Mouse (Mus musculus): Measurements from ENCODE around the gene Chn1. TPM values are rescaled to one million over a fixed set of nuclear protein-coding genes. Genes with fewer than 3 reads are reported as not detected.

The Chn1 gene
- polyA plus RNA-seq, 1 experiment = 20.0 TPM

DNA sequence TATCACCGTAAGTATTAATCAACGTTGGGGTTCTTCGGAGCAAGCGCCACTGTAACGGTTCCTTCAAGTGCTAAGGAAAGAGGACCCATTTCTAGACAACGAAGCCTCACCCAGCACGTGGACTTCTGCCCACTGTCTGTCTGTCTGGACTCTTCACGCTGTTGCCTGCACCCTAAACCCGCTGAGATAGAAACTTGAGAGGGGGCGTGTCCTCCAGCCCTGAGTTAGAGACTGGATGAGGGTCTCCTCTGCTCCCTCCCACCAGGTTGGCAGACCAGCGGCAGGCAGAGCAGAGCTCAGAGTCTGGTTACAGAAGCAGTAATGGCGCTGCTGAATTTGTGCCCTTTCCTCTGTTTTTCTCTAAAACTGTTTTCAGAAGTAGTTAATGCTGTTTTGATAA lies 185.0 kb downstream of the Chn1 start:
- no peaks in the 10 kb centered on the region for H3K79me3 ChIP-seq (ENCODE audit: low read depth)
- no peak overlapping the region for H3ac ChIP-seq (ENCODE audit: control insufficient read depth, insufficient read length, low read depth)
- no peaks in the 10 kb centered on the region for H3K27me3 ChIP-seq (ENCODE audit: control insufficient read depth, insufficient read depth, insufficient read length)
- no peak for TF ChIP-seq CEBPB (IDR thresholded peaks at IDR 0.05; ENCODE audit: low read depth)
- no peak for TF ChIP-seq MYOD1 (IDR thresholded peaks at IDR 0.05; ENCODE audit: control insufficient read depth, insufficient read length, low read depth)
- no peak for TF ChIP-seq FOSL1 (IDR thresholded peaks at IDR 0.05; ENCODE audit: insufficient read depth, low read length, poor library complexity, severe bottlenecking)
- TF ChIP-seq MAX (IDR thresholded peaks at IDR 0.05) = no peak
- TF ChIP-seq CTCF (IDR thresholded peaks at IDR 0.05; ENCODE audit: control insufficient read depth, insufficient read depth, insufficient read length) = no peak
- TF ChIP-seq USF1 (IDR thresholded peaks at IDR 0.05; ENCODE audit: low read depth) = no peak
- no peak for TF ChIP-seq MYOG (IDR thresholded peaks at IDR 0.05; ENCODE audit: control insufficient read depth, extremely low read depth, insufficient read length)
- H3K79me2 ChIP-seq (ENCODE audit: control insufficient read depth, insufficient read depth) = no peaks in the 10 kb centered on the region
- no peaks in the 10 kb centered on the region for H3K36me3 ChIP-seq (ENCODE audit: control insufficient read depth, insufficient read depth)
- H3K4me3 ChIP-seq (ENCODE audit: insufficient read depth, poor library complexity, severe bottlenecking) = no peak overlapping the region

DNA sequence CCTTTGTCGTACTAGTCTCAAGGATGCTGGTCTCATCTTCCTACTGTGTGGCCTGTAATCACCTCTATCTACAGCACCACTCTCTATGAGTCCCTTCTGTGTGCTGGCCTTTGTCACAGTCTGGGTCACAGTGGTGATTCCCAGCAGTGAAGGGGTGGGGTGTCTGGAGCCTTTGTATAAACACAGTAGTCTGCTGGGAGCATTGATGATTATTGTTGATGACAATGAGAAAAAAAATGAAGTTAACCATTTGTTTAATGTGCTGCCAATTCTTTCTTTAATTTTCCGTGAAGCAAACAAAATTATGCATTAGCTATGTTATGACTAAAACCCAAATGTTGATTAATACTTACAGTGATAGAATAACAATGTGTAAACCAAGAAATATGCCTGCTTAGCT lies 186.2 kb downstream of the Chn1 start:
- no peaks in the 10 kb centered on the region for H3K79me2 ChIP-seq (ENCODE audit: control insufficient read depth, insufficient read depth)
- no peak overlapping the region for H3K4me3 ChIP-seq (ENCODE audit: insufficient read depth, poor library complexity, severe bottlenecking)
- TF ChIP-seq MYOD1 (IDR thresholded peaks at IDR 0.05; ENCODE audit: control insufficient read depth, insufficient read length, low read depth) = no peak
- TF ChIP-seq MAX (IDR thresholded peaks at IDR 0.05) = no peak
- H3K27me3 ChIP-seq (ENCODE audit: control insufficient read depth, insufficient read depth, insufficient read length) = no peaks in the 10 kb centered on the region
- no peaks in the 10 kb centered on the region for H3K36me3 ChIP-seq (ENCODE audit: control insufficient read depth, insufficient read depth)
- no peaks in the 10 kb centered on the region for H3K79me3 ChIP-seq (ENCODE audit: low read depth)
- H3ac ChIP-seq (ENCODE audit: control insufficient read depth, insufficient read length, low read depth) = no peak overlapping the region

DNA sequence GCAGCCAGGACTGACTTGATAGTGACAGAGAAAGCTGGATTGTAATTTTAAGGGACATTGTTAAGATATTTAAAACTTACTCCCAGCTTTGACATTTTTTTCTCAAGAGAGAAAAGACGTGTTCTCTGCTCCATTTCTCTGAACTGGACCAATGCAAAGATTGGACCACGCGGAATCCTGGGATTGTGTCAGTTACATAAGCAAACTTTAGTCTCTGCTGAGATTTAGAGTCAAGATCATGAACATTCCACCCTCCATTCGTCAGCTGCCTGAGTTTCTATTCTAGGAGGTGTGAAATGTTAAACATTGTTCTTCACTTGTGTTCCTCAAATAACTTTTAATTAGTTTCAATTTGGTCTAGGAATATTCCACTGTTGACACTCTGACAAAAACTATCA lies 188.0 kb downstream of the Chn1 start:
- no peaks in the 10 kb centered on the region for H3K36me3 ChIP-seq (ENCODE audit: control insufficient read depth, insufficient read depth)
- no peaks in the 10 kb centered on the region for H3K79me2 ChIP-seq (ENCODE audit: control insufficient read depth, insufficient read depth)
- H3ac ChIP-seq (ENCODE audit: control insufficient read depth, insufficient read length, low read depth) = no peak overlapping the region
- H3K4me3 ChIP-seq (ENCODE audit: insufficient read depth, poor library complexity, severe bottlenecking) = no peak overlapping the region
- TF ChIP-seq CTCF (IDR thresholded peaks at IDR 0.05; ENCODE audit: control insufficient read depth, insufficient read depth, insufficient read length) (no peak), FOSL1 (IDR thresholded peaks at IDR 0.05; ENCODE audit: insufficient read depth, low read length, poor library complexity, severe bottlenecking) (no peak), USF1 (IDR thresholded peaks at IDR 0.05; ENCODE audit: low read depth) (no peak), CEBPB (IDR thresholded peaks at IDR 0.05; ENCODE audit: low read depth) (no peak), MAX (IDR thresholded peaks at IDR 0.05) (no peak), MYOG (IDR thresholded peaks at IDR 0.05; ENCODE audit: control insufficient read depth, extremely low read depth, insufficient read length) (no peak), MYOD1 (IDR thresholded peaks at IDR 0.05; ENCODE audit: control insufficient read depth, insufficient read length, low read depth) (no peak)
- H3K27me3 ChIP-seq (ENCODE audit: control insufficient read depth, insufficient read depth, insufficient read length) = no peaks in the 10 kb centered on the region
- no peaks in the 10 kb centered on the region for H3K79me3 ChIP-seq (ENCODE audit: low read depth)

DNA sequence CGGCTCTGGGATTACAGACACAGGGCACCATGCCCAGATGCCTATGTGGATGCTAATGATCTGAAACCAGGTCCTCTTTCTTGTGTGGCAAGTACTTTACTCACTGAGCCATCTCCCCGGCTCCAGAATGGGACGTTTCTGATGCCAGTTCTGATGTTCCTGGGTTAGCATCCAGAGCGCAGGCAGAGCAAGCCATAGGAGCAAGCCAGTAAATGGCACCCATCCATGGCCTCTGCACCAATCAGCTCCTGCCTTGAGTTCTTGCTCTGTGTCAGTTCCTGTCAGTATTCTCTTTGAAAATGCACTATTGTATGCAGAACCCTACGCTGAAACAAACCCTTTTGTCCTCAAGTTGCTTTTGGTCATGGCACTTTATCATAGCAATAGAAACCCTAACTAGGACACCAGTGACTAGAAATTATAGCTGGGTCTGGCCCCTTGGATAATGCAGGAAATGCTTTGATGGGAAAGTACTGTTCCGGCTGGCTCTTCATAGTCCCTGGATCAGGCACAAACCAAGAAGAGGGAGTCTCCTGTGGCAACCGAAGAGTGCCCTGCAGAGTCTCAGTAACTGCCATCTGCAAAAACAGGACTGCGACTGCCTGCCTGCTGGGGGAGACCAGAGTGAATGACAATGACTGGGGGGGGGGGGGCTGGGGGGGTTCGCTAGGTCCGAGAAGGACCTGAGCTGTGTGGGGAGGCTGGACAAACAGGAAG lies 188.6 kb downstream of the Chn1 start:
- Histone ChIP-seq H3K27me3 (ENCODE audit: control insufficient read depth, insufficient read depth, insufficient read length) (no peaks in the 10 kb centered on the region), H3K4me3 (ENCODE audit: insufficient read depth, poor library complexity, severe bottlenecking) (no peak overlapping the region), H3ac (ENCODE audit: control insufficient read depth, insufficient read length, low read depth) (no peak overlapping the region), H3K79me2 (ENCODE audit: control insufficient read depth, insufficient read depth) (no peaks in the 10 kb centered on the region), H3K36me3 (ENCODE audit: control insufficient read depth, insufficient read depth) (no peaks in the 10 kb centered on the region), H3K79me3 (ENCODE audit: low read depth) (no peaks in the 10 kb centered on the region)
- TF ChIP-seq CTCF (IDR thresholded peaks at IDR 0.05; ENCODE audit: control insufficient read depth, insufficient read depth, insufficient read length) = no peak
- no peak for TF ChIP-seq FOSL1 (IDR thresholded peaks at IDR 0.05; ENCODE audit: insufficient read depth, low read length, poor library complexity, severe bottlenecking)
- TF ChIP-seq USF1 (IDR thresholded peaks at IDR 0.05; ENCODE audit: low read depth) = no peak
- no peak for TF ChIP-seq CEBPB (IDR thresholded peaks at IDR 0.05; ENCODE audit: low read depth)
- no peak for TF ChIP-seq MAX (IDR thresholded peaks at IDR 0.05)
- no peak for TF ChIP-seq MYOG (IDR thresholded peaks at IDR 0.05; ENCODE audit: control insufficient read depth, extremely low read depth, insufficient read length)
- no peak for TF ChIP-seq MYOD1 (IDR thresholded peaks at IDR 0.05; ENCODE audit: control insufficient read depth, insufficient read length, low read depth)

DNA sequence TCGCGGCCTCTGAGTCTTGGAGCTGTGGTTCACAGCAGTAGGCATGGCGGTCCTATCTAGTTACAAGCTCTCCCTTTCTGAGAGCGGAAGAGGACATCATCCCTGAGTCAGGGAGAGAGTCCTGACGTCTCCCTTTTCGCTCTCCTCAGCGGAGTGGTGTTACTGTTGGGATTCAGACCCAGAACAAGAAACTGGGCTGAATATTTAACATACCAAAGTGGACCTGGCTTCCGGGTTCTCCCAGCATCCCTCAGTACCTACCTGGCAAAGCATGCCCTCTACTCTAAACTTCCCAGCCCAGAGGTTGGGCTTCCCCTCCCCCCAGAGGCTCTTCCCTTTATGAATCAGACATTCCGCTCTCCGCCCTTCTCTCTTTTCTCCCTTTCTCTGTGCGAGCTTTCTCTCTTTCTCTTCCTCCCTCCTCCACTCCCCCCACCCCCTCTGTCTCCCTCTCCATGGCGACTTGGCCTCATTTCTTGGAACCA lies 189.8 kb downstream of the Chn1 start:
- peak overlapping the region; percentile 74 for H3ac ChIP-seq (ENCODE audit: control insufficient read depth, insufficient read length, low read depth)
- TF ChIP-seq MYOD1 (IDR thresholded peaks at IDR 0.05; ENCODE audit: control insufficient read depth, insufficient read length, low read depth) (no peak), FOSL1 (IDR thresholded peaks at IDR 0.05; ENCODE audit: insufficient read depth, low read length, poor library complexity, severe bottlenecking) (no peak), USF1 (IDR thresholded peaks at IDR 0.05; ENCODE audit: low read depth) (no peak), CTCF (IDR thresholded peaks at IDR 0.05; ENCODE audit: control insufficient read depth, insufficient read depth, insufficient read length) (no peak), MAX (IDR thresholded peaks at IDR 0.05) (peak; percentile 56), MYOG (IDR thresholded peaks at IDR 0.05; ENCODE audit: control insufficient read depth, extremely low read depth, insufficient read length) (no peak)
- no peaks in the 10 kb centered on the region for H3K27me3 ChIP-seq (ENCODE audit: control insufficient read depth, insufficient read depth, insufficient read length)
- H3K36me3 ChIP-seq (ENCODE audit: control insufficient read depth, insufficient read depth) = no peaks in the 10 kb centered on the region
- H3K79me2 ChIP-seq (ENCODE audit: control insufficient read depth, insufficient read depth) = no peaks in the 10 kb centered on the region
- H3K4me3 ChIP-seq (ENCODE audit: insufficient read depth, poor library complexity, severe bottlenecking) = peak overlapping the region; percentile 23
- H3K79me3 ChIP-seq (ENCODE audit: low read depth) = no peaks in the 10 kb centered on the region
